Mouse (Mus musculus) gastrocnemius, adult 2 months (tissue): Measurements from ENCODE around the gene Vamp1. TPM values are rescaled to one million over a fixed set of nuclear protein-coding genes. Genes with fewer than 3 reads are reported as not detected.
"Not testable (repeated sequence)": the region's sequence is repeated elsewhere in the genome, so short reads cannot be mapped to it uniquely, and the experiment has no call there.

Source experiments
- DNase-seq: peaks from one replicate; pipeline ENCODE4 v3.0.0; 2022
- H3K27ac ChIP-seq: fragments of 200-600 bp; 2 replicates; pipeline ENCODE4 v1.8.1; 2022; ENCODE audit warnings: mild to moderate bottlenecking
- H3K4me3 ChIP-seq: fragments of 200-600 bp; 2 replicates; pipeline ENCODE4 v1.8.1; 2022; ENCODE audit warnings: mild to moderate bottlenecking, moderate library complexity
- CTCF ChIP-seq: fragments of 200-600 bp; IDR thresholded peaks from 2 replicates; pipeline ENCODE4 v1.8.1; 2022; ENCODE audit warnings: antibody characterized with exemption, mild to moderate bottlenecking, moderate library complexity
- intact Hi-C: fragments of 180-260 bp; cut with DNase I; formaldehyde crosslinking; loops from one replicate; pipeline ENCODE4 v1.15.1; 2025
- total RNA-seq, 2 experiments: library from RNA; stranded (reverse); gene quantifications; 2 replicates each; pipeline ENCODE4 v1.2.3; 2021

The Vamp1 gene
- total RNA-seq, 2 experiments from 2014 or later = 14.3 to 16.0 TPM

DNA sequence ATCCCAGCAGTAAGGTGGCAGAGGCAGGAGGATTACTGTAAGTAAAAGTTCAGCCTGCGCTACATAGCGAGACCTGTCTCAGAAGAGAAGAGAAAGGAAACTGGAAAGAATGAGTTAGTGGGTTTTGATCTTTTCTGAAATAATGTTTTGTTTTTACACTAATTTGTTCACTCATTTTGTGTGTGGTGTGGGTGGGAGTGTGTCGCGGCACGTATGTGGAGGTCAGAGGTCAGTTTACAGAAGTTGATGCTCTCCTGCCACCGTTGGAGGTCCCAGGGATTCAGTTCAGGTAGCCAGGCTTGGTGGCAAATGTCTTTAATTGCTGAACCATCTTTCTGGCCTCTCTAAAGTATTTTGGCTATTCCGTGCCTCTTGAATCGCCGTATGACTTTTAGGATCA, 48.9 kb downstream of the Vamp1 start:
- DNase-seq = no peak
- TF ChIP-seq CTCF = no peak
- no peak overlapping the region for H3K4me3 ChIP-seq
- no peak overlapping the region for H3K27ac ChIP-seq
- intact Hi-C loops = no loop called here

DNA sequence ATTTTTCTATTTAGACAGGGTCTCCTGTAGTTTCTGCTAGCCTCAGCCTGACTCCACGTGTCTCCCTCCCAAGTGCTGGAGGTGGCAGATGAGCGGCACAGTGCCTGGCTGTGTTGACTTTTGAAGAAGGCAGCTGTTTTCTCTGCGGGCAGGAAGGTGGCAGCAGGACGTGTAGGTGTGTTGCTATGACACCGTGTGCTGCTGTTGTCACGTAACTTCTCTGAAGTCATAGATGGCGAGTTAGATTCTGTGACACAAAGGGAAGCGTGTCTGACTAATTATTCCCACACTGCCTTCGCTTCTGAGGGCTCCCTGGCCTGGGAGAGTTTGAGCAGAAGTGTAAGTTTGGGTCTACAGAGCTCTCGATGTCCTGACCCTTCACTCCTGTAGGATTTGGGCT, 49.9 kb downstream of the Vamp1 start:
- TF ChIP-seq CTCF = no peak
- H3K27ac ChIP-seq = no peak overlapping the region
- no peak overlapping the region for H3K4me3 ChIP-seq
- intact Hi-C loops = no loop called here
- no peak for DNase-seq

DNA sequence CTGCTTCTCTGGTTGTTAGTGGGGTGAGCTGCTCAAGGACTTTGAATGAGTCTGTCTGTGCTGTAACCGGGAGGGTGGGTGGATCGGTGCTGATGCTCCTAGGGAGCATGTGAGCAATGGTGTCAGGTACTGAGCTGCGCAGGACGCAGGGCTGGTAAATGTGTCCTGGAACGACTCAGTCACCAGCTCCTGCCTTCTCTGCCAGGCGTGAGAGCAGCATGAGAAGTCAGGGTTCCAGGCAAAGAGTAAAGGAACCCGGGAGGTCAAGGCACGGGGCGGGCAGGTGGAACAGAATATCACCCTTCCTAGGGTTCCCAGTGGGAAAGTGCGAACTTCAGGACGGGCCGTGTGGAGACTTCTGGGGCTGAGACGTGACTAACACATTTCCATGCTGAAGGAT, 50.7 kb downstream of the Vamp1 start:
- intact Hi-C loops = no loop called here
- TF ChIP-seq CTCF = no peak
- no peak for DNase-seq
- Histone ChIP-seq H3K27ac (no peak overlapping the region), H3K4me3 (no peak overlapping the region)

GRCm38 (mm10) chr6:125266600-125266999, 51.2 kb downstream of the Vamp1 start:
- TF ChIP-seq CTCF = peak; percentile 1; the same call in 1 of the 2 replicates
- DNase-seq, H3K27ac ChIP-seq, intact Hi-C loops, H3K4me3 ChIP-seq: not testable (repeated sequence)

GRCm38 (mm10) chr6:125267469-125267868, 52.1 kb downstream of the Vamp1 start:
- no peak for TF ChIP-seq CTCF
- intact Hi-C loops = no loop called here
- DNase-seq = no peak
- Histone ChIP-seq H3K27ac (no peak overlapping the region), H3K4me3 (no peak overlapping the region)

GRCm38 (mm10) chr6:125268799-125269198, 53.4 kb downstream of the Vamp1 start:
- DNase-seq = no peak
- intact Hi-C loops = no loop called here
- no peak for TF ChIP-seq CTCF
- Histone ChIP-seq H3K4me3 (no peak overlapping the region), H3K27ac (no peak overlapping the region)

DNA sequence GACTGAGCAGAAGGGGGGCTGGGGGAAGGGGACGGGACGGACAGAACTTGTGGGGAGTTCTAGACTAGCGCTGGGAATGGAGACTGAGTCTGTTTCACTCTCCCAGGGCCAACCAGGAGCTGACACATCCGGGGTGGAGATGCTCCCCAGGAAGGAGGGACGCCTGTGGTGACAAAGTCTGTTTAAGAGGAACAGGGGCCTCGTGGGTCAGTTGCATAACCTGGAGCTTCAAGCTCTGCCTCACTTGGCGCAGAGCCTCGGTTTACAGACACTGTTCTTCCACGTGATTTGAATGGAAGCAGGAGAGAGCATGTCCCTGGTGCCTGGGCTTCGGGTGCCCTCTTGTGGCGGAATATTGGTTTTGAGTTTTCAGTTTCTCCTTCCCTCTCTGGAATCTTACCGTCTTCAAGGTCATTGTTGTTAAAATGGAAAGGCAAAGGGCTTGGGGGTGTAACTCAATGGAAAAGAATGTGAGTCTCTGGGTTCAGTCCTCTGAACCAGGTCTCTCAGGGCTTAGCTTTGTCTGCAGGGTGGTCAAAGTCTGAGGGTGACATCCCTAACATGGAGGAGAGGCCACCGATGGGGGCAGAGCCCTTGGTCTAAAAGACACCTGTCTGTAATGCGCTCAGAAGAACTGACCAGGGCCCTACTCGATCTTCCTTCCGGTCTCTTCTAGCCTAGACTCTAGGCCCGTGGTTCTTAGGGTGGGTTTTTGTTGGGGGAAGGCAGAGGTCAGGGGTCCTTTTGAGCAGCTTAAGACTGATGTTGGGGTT, 56.3 kb downstream of the Vamp1 start:
- peak; percentile 91 for TF ChIP-seq CTCF
- peak; percentile 96 for DNase-seq
- intact Hi-C loops = loop anchor here (1.0 to 10.0 kb wide), 3 partner anchors 52 to 224 kb away; partner anchors contain the start of genes Acrbp and Nop2
- Histone ChIP-seq H3K27ac (peak overlapping the region; percentile 79), H3K4me3 (peak overlapping the region; percentile 63)

DNA sequence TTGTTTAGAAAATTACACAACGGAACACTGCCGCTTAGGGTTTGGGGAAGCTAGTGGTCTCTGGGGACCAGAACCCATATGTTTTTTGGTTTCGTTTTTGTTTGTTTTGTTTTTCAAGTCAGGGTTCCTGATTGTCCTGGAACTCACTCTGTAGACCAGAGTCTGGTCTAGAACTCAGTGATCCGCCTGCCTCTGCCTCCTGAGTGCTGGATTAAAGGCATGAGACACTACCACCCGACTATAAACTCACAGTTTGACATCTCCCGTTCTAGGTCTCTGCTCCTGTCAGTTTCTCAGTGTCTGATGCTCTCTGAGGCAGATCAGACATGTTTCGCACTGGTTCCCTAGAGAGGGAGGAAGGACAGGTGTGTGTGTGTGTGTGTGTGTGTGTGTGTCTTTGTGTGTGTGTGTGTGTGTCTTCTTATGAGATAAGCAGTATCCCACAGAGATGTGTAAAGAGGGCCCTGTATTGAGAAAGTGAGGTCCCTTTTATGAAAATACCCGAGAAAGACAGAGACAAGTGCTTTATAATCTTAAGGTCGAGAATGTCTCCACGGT, 57.0 kb downstream of the Vamp1 start:
- TF ChIP-seq CTCF = no peak
- intact Hi-C loops = loop anchor here (5.0 to 10.0 kb wide), 2 partner anchors 138 to 225 kb away; partner anchors contain the start of genes Acrbp and Nop2
- no peak for DNase-seq
- peak overlapping the region; percentile 63; the same call in 1 of the 2 replicates for H3K27ac ChIP-seq
- H3K4me3 ChIP-seq = no peak overlapping the region

- no peak overlapping the region for H3K4me3 ChIP-seq
- TF ChIP-seq CTCF = peak; percentile 50
- intact Hi-C loops = loop anchor here (2.0 to 10.0 kb wide), 3 partner anchors 90 to 228 kb away; partner anchors contain the start of genes Acrbp and Nop2
- no peak overlapping the region for H3K27ac ChIP-seq
- peak; percentile 43 for DNase-seq
Observed at GRCm38 (mm10) chr6:125274841-125275563, 59.7 kb downstream of the Vamp1 start.

- Histone ChIP-seq H3K27ac (no peak overlapping the region), H3K4me3 (no peak overlapping the region)
- TF ChIP-seq CTCF = no peak
- intact Hi-C loops = loop anchor here (10.0 kb wide), 1 partner anchor 145 kb away; the partner anchor contains the start of gene Nop2
- no peak for DNase-seq
Observed at GRCm38 (mm10) chr6:125279729-125280128, 64.4 kb downstream of the Vamp1 start.

DNA sequence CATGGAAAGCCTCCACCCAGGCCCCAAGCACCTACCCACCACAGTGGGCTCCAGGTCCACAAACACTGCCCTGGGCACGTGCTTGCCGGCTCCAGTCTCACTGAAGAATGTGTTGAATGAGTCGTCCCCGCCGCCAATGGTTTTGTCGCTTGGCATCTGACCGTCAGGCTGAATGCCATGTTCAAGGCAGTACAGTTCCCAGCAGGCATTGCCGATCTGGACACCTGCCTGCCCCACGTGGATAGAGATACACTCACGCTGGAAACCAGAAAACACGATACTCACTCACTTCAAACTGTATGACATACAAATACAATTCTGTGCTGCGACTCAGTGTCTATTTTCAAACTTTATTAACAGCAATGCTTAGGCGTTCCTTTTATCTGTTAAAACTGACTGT, 67.4 kb downstream of the Vamp1 start:
- DNase-seq, H3K4me3 ChIP-seq, H3K27ac ChIP-seq, intact Hi-C loops: not testable (repeated sequence)

DNA sequence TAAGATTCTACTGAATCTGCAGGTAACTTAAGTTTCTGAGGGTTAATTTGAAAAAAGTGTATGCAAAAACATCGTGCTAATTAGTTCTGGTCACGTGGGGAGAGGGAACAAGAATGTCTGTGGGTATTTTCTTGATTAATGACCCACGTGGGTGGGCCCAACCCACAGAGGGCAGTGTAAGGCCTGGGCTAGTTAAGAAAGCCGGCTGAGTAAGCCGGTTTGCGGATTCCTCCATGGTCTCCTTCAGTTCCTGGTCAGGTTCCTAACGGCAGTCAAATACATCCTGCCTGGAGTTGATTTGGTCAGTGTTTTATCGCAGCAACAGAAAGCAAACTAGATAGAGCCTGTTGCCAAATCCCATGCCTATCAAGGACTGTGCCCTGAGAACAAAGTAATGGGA, 68.9 kb downstream of the Vamp1 start:
- no peak for DNase-seq
- TF ChIP-seq CTCF = no peak
- no peak overlapping the region for H3K4me3 ChIP-seq
- H3K27ac ChIP-seq = no peak overlapping the region
- intact Hi-C loops = no loop called here

- H3K27ac ChIP-seq = no peak overlapping the region
- no peak for DNase-seq
- TF ChIP-seq CTCF = no peak
- no peak overlapping the region for H3K4me3 ChIP-seq
- intact Hi-C loops = no loop called here
Observed at GRCm38 (mm10) chr6:125284751-125285150, 69.4 kb downstream of the Vamp1 start.
